Mouse (Mus musculus) embryonic facial prominence, embryonic 12.5 days (tissue): Measurements from ENCODE around the gene Cep72. TPM values are rescaled to one million over a fixed set of nuclear protein-coding genes. Genes with fewer than 3 reads are reported as not detected.

Experiments
- ATAC-seq: fragments of 200-750 bp; cut with Nextera tagmentation; 2 replicates; pipeline ENCODE4 v1.8.0; 2017; ENCODE audit not compliant: insufficient number of reproducible peaks, insufficient read depth, low FRiP score, low TSS enrichment
- H3K27ac ChIP-seq: fragments of 300-500 bp; sonication (generic); 2 replicates; pipeline ENCODE4 v1.5.1; 2016; ENCODE audit warnings: mild to moderate bottlenecking
- H3K27me3 ChIP-seq: fragments of 300-500 bp; sonication (generic); 2 replicates; pipeline ENCODE4 v1.6.1; 2016; ENCODE audit warnings: mild to moderate bottlenecking, moderate library complexity
- H3K36me3 ChIP-seq: fragments of 300-500 bp; sonication (generic); 2 replicates; pipeline ENCODE4 v1.6.1; 2016; ENCODE audit warnings: mild to moderate bottlenecking
- H3K4me1 ChIP-seq: fragments of 300-500 bp; sonication (generic); 2 replicates; pipeline ENCODE4 v1.6.1; 2016
- H3K4me2 ChIP-seq: fragments of 300-500 bp; sonication (generic); replicated peaks from 2 replicates; pipeline ENCODE4 v1.6.1; 2016; ENCODE audit warnings: mild to moderate bottlenecking, moderate library complexity
- H3K4me3 ChIP-seq: fragments of 300-500 bp; sonication (generic); 2 replicates; pipeline ENCODE4 v1.5.1; 2016; ENCODE audit warnings: mild to moderate bottlenecking
- H3K9ac ChIP-seq: fragments of 300-500 bp; sonication (generic); 2 replicates; pipeline ENCODE4 v1.6.1; 2016; ENCODE audit warnings: mild to moderate bottlenecking, moderate library complexity
- H3K9me3 ChIP-seq: fragments of 300-500 bp; sonication (generic); 2 replicates; pipeline ENCODE4 v1.6.1; 2016; ENCODE audit warnings: mild to moderate bottlenecking, moderate library complexity
- WGBS: fragments of 180-500 bp; shearing (Covaris S2); methylation state at CpG from one replicate; pipeline ENCODE4 v1.1.7; 2016; 5-methylcytosine and 5-hydroxymethylcytosine counted together
- polyA plus RNA-seq: library from polyadenylated mRNA; unstranded; fragments of >200 nt; fragmentation: Nextera tagmentation; extraction: Ambion mirVana; gene quantifications from 2 replicates; pipeline ENCODE4 v1.2.1, GENCODE M21; 2016

The Cep72 gene
- 19.7 and 20.0 TPM in 2 replicates for polyA plus RNA-seq

- peak within 1 kb of the TSS; percentile 53 for H3K4me2 ChIP-seq
- H3K9ac ChIP-seq = peak within 1 kb of the TSS; percentile 67
- peak; percentile 87 for ATAC-seq
- H3K9me3 ChIP-seq = no peaks in the 10 kb centered on the region
- peak within 1 kb of the TSS; percentile 76 for H3K27ac ChIP-seq
- no peaks in the 10 kb centered on the region for H3K27me3 ChIP-seq
- H3K4me1 ChIP-seq = no peaks in the 10 kb centered on the region
- H3K4me3 ChIP-seq = peak within 1 kb of the TSS; percentile 61
- peaks cover 13% of the 10 kb centered on the region; the same call in 1 of the 2 replicates for H3K36me3 ChIP-seq
- WGBS = 4% methylated on average over 48 of the region's 48 CpGs
Measured at GRCm38 (mm10) chr13:74061613-74062377, at the start of gene Cep72. Gene Cep72 (minus strand): TSS chr13:74062299.

GRCm38 (mm10) chr13:74107410-74107809, 45.3 kb upstream of the Cep72 start:
- no peaks in the 10 kb centered on the region for H3K9me3 ChIP-seq
- no peaks in the 10 kb centered on the region for H3K4me1 ChIP-seq
- H3K4me3 ChIP-seq = no peak overlapping the region
- no peak for ATAC-seq
- no peak overlapping the region for H3K9ac ChIP-seq
- H3K4me2 ChIP-seq = no peak overlapping the region
- no peak overlapping the region for H3K27ac ChIP-seq
- no peaks in the 10 kb centered on the region for H3K27me3 ChIP-seq
- WGBS = 74% methylated on average over 2 of the region's 2 CpGs
- no peaks in the 10 kb centered on the region for H3K36me3 ChIP-seq

DNA sequence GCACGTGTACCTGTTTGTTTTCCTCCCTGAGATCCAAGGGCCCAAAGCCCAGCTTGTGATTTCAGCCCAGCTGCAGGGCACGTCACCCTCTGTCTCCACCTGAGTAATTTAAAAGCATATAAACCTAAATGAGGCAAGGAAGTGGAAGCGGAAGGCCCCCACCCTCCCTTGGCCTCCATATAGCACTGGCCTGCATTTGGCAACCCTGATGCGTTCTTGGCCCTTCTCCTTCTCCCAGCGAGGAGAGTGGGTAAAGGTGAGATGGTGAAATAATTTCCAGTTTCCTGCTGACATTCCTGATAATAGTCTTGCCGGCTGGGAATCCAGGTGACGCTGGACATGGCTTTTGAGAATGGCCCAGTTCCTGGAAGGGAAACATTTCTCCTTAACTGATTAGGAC, 42.3 kb upstream of the Cep72 start:
- H3K4me1 ChIP-seq = no peaks in the 10 kb centered on the region
- H3K9ac ChIP-seq = no peak overlapping the region
- no peak overlapping the region for H3K27ac ChIP-seq
- no peaks in the 10 kb centered on the region for H3K27me3 ChIP-seq
- WGBS = 76% methylated on average over 7 of the region's 7 CpGs
- H3K9me3 ChIP-seq = no peaks in the 10 kb centered on the region
- no peaks in the 10 kb centered on the region for H3K36me3 ChIP-seq
- ATAC-seq = no peak
- H3K4me3 ChIP-seq = no peak overlapping the region
- H3K4me2 ChIP-seq = no peak overlapping the region

DNA sequence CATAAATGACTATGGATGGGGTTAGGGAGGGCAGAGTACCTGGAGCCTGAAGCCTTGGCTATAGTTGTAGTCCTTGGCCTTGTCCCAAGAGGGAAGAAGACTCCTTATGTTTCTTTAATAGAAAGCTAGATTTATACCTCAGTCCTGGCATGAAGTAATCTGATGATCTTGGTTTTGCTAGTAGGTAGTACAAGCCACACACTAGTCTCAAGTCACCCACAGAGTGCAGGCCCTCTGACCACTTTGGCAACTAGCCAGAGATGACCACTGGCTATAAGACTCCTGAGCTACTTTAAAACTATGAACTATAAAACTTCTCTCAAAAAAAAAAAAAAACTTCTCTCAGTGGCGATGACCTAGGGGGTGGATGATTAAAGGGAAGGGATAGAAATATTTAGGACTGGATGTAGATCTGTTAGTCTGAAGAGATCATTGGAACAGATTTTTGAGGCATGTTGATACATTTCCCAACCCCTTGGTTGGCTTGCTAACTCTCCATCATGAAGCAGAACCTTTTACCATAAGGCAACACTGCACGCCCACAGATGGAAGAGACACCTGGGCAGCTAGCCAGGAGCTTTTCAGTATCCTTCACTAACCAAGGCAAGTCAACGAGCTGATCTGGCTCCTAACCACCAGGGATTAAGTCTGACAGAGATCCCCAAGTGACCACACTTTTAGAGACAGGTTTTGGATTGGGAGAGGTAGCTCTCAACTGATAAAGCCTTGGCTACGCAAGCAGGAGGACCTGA, 40.9 kb upstream of the Cep72 start:
- no peaks in the 10 kb centered on the region for H3K9me3 ChIP-seq
- no peak overlapping the region for H3K9ac ChIP-seq
- H3K36me3 ChIP-seq = no peaks in the 10 kb centered on the region
- no peaks in the 10 kb centered on the region for H3K27me3 ChIP-seq
- ATAC-seq = no peak
- no peak overlapping the region for H3K4me2 ChIP-seq
- H3K4me3 ChIP-seq = no peak overlapping the region
- WGBS = 90% methylated on average over 4 of the region's 4 CpGs
- H3K4me1 ChIP-seq = no peaks in the 10 kb centered on the region
- H3K27ac ChIP-seq = no peak overlapping the region

GRCm38 (mm10) chr13:74102108-74102830, 40.2 kb upstream of the Cep72 start:
- no peaks in the 10 kb centered on the region for H3K4me1 ChIP-seq
- H3K4me2 ChIP-seq = no peak overlapping the region
- no peak for ATAC-seq
- H3K27me3 ChIP-seq = no peaks in the 10 kb centered on the region
- no peak overlapping the region for H3K9ac ChIP-seq
- H3K36me3 ChIP-seq = no peaks in the 10 kb centered on the region
- H3K27ac ChIP-seq = no peak overlapping the region
- 83% methylated on average over 8 of the region's 8 CpGs for WGBS
- no peaks in the 10 kb centered on the region for H3K9me3 ChIP-seq
- H3K4me3 ChIP-seq = no peak overlapping the region

GRCm38 (mm10) chr13:74098913-74099312, 36.8 kb upstream of the Cep72 start:
- Histone ChIP-seq H3K9me3 (no peaks in the 10 kb centered on the region), H3K4me3 (no peak overlapping the region), H3K27ac (no peak overlapping the region), H3K36me3 (no peaks in the 10 kb centered on the region), H3K4me1 (no peaks in the 10 kb centered on the region), H3K27me3 (no peaks in the 10 kb centered on the region), H3K4me2 (no peak overlapping the region), H3K9ac (no peak overlapping the region)
- no peak for ATAC-seq
- 79% methylated on average over 6 of the region's 6 CpGs for WGBS

- Histone ChIP-seq H3K27ac (no peak overlapping the region), H3K9me3 (no peaks in the 10 kb centered on the region), H3K4me1 (no peaks in the 10 kb centered on the region), H3K4me3 (no peak overlapping the region), H3K27me3 (no peaks in the 10 kb centered on the region), H3K36me3 (no peaks in the 10 kb centered on the region), H3K4me2 (no peak overlapping the region), H3K9ac (no peak overlapping the region)
- no peak for ATAC-seq
- WGBS = 43% methylated on average over 2 of the region's 2 CpGs
Measured at GRCm38 (mm10) chr13:74096715-74097363, 34.7 kb upstream of the Cep72 start.

GRCm38 (mm10) chr13:74095936-74096335, 33.8 kb upstream of the Cep72 start:
- no peaks in the 10 kb centered on the region for H3K4me1 ChIP-seq
- H3K9me3 ChIP-seq = no peaks in the 10 kb centered on the region
- H3K4me3 ChIP-seq = no peak overlapping the region
- H3K27ac ChIP-seq = no peak overlapping the region
- H3K9ac ChIP-seq = no peak overlapping the region
- H3K27me3 ChIP-seq = no peaks in the 10 kb centered on the region
- no peaks in the 10 kb centered on the region for H3K36me3 ChIP-seq
- H3K4me2 ChIP-seq = no peak overlapping the region
- 64% methylated on average over 2 of the region's 2 CpGs for WGBS
- no peak for ATAC-seq

DNA sequence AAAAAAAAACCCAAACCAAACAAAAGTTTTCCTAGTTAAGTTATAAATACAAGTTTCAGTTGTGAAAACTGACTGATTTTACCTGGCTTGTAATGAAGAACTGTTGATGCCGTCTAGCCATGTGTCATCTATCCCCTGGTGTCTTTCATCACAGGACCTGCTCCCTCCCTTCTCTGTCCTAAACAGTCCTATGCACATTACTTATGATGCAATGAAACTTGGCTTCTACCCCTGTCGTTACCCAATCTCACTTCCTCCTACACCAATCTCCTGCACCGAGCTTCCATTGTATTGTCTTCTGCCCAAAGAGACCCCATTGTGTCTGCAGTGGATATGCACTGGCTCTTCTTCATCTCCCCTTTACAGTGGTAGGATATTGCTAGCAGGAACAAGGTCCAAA, 28.2 kb upstream of the Cep72 start:
- Histone ChIP-seq H3K36me3 (no peaks in the 10 kb centered on the region), H3K4me1 (no peaks in the 10 kb centered on the region), H3K9ac (no peak overlapping the region), H3K4me3 (no peak overlapping the region), H3K27ac (no peak overlapping the region), H3K9me3 (no peaks in the 10 kb centered on the region), H3K27me3 (no peaks in the 10 kb centered on the region), H3K4me2 (no peak overlapping the region)
- no peak for ATAC-seq
- 79% methylated on average over 3 of the region's 3 CpGs for WGBS

DNA sequence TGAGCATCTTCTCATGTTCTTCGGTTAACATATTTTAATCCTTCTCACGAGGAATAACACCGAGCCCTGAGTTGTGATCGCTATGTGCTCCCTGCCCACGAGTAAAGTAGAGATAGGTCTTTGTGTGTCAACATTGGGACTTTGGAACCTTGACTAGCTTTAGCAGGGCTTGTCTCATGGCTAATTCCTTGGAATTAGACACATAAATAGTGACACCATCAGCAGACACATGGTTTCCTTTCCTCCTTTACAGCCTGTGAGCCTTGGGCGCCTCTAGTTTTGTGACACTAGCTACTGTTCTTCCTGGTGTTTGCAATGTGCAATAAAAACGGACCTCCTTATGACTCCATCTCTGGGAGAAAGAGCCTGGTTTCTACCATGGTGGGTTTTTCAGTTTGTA, 11.3 kb upstream of the Cep72 start:
- ATAC-seq = no peak
- H3K9ac ChIP-seq = no peak overlapping the region
- H3K36me3 ChIP-seq = no peaks in the 10 kb centered on the region
- H3K9me3 ChIP-seq = no peaks in the 10 kb centered on the region
- H3K4me3 ChIP-seq = no peak overlapping the region
- H3K4me2 ChIP-seq = no peak overlapping the region
- H3K27me3 ChIP-seq = no peaks in the 10 kb centered on the region
- no peaks in the 10 kb centered on the region for H3K4me1 ChIP-seq
- H3K27ac ChIP-seq = no peak overlapping the region
- 89% methylated on average over 7 of the region's 7 CpGs for WGBS

DNA sequence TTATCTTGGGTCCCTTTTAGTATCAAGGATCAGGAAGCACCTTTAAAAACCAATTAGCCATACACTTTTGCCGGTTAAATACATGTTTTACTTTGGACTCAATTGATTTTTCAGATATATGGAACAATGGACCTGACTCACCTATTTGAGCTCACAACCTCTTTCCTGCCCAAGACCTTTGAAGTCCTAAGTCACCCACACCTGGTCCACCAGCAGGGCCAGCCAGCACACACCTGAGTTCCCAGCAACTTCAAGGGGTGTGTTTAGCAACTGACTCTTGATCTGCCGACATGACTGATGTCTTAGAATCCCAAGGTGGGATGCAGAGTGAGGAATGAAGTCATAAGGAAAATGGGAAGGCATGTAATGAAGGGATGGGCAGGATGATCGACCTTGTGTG, 9.6 kb upstream of the Cep72 start:
- Histone ChIP-seq H3K27me3 (no peaks in the 10 kb centered on the region), H3K36me3 (no peaks in the 10 kb centered on the region), H3K9ac (no peak overlapping the region), H3K4me3 (no peak overlapping the region), H3K4me1 (no peaks in the 10 kb centered on the region), H3K27ac (no peak overlapping the region), H3K9me3 (no peaks in the 10 kb centered on the region), H3K4me2 (no peak overlapping the region)
- WGBS = 72% methylated on average over 3 of the region's 3 CpGs
- ATAC-seq = no peak
